Mouse (Mus musculus) forebrain, postnatal 0 days (tissue): Measurements from ENCODE around the gene March10. TPM values are rescaled to one million over a fixed set of nuclear protein-coding genes. Genes with fewer than 3 reads are reported as not detected.

Experiments used
- ATAC-seq: fragments of 200-750 bp; cut with Nextera tagmentation; 2 replicates; pipeline ENCODE4 v1.8.0; 2017; ENCODE audit warnings: mild to moderate bottlenecking, moderate library complexity
- DNase-seq: peaks from one replicate; pipeline ENCODE4 v3.0.0-alpha.2; 2015
- H3K27ac ChIP-seq: fragments of 300-500 bp; sonication (generic); 2 replicates; pipeline ENCODE4 v1.5.1; 2014; ENCODE audit warnings: low read depth, mild to moderate bottlenecking, antibody characterized with exemption, low read length, moderate library complexity, mixed read lengths
- H3K27me3 ChIP-seq: fragments of 300-500 bp; sonication (generic); 2 replicates; pipeline ENCODE4 v1.6.1; 2014; ENCODE audit warnings: mild to moderate bottlenecking, low read length, mixed read lengths; ENCODE audit not compliant: insufficient read depth
- H3K36me3 ChIP-seq: fragments of 300-500 bp; sonication (generic); 2 replicates; pipeline ENCODE4 v1.6.1; 2014; ENCODE audit warnings: mild to moderate bottlenecking, moderate library complexity; ENCODE audit not compliant: insufficient read depth
- H3K4me1 ChIP-seq: fragments of 300-500 bp; sonication (generic); 2 replicates; pipeline ENCODE4 v1.6.1; 2014; ENCODE audit warnings: antibody characterized with exemption; ENCODE audit not compliant: insufficient read depth
- H3K4me2 ChIP-seq: fragments of 300-500 bp; sonication (generic); 2 replicates; pipeline ENCODE4 v1.6.1; 2014; ENCODE audit warnings: low read depth, mild to moderate bottlenecking, moderate library complexity
- H3K4me3 ChIP-seq: fragments of 300-500 bp; sonication (generic); 2 replicates; pipeline ENCODE4 v1.5.1; 2014; ENCODE audit warnings: low read depth, low read length, mixed read lengths
- H3K9ac ChIP-seq: fragments of 300-500 bp; sonication (generic); 2 replicates; pipeline ENCODE4 v1.6.1; 2014; ENCODE audit warnings: mild to moderate bottlenecking
- H3K9me3 ChIP-seq: fragments of 300-500 bp; sonication (generic); 2 replicates; pipeline ENCODE4 v1.6.1; 2016; ENCODE audit warnings: low read length
- CTCF ChIP-seq: sonication (generic); IDR thresholded peaks from 2 replicates; pipeline ENCODE4 v1.5.1; 2016; ENCODE audit warnings: antibody characterized with exemption, control low read depth, low read depth
- WGBS: fragments of 180-500 bp; shearing (Covaris S2); extraction: QIAGEN DNeasy Blood & Tissue Kit; methylation state at CpG from one replicate; pipeline ENCODE4 v1.1.7; 2014; 5-methylcytosine and 5-hydroxymethylcytosine counted together
- polyA plus RNA-seq: library from polyadenylated mRNA; unstranded; fragments of >200 nt; fragmentation: Nextera tagmentation; extraction: Ambion mirVana; gene quantifications from 2 replicates; pipeline ENCODE4 v1.2.1, GENCODE M21; 2015
- total RNA-seq: library from RNA; depleted of rRNA; stranded (reverse); fragments of >200 nt; gene quantifications from 2 replicates; pipeline ENCODE4 v1.2.3, GENCODE M21; 2014

The March10 gene
- total and polyA plus RNA-seq, 2 experiments from 2014 or later: 0.38 to 0.58 TPM

DNA sequence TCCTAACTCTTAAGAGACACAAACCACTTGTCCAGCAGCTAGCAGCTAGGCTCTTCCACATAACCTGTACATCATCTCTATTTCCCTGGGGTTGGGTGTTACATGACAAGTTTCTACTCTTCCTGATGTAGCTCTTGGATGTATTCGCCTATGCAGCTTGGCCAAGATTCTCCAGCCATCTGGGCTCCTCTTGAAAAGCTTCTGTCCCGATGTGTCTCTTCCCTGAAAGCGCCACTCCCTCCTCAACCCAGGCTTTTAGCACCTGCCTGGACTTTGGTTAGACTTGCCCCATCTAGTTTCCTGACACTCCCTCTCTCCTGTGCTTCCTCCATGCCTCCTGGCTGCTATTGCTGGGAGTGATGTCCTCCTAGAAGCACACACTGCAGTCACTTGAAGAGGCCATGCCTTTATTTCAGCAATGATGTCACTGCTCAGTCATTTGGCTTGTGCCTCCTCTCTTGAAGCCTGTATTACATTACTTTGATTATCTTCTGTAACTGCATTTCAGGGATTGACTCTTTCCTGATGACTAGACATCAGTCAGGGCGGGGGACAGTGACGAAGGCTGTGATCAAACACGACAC is 38.3 kb upstream of the March10 start:
- Histone ChIP-seq H3K4me3 (no peak overlapping the region), H3K27ac (no peak overlapping the region), H3K9me3 (no peaks in the 10 kb centered on the region), H3K36me3 (no peaks in the 10 kb centered on the region), H3K4me1 (peaks cover 9% of the 10 kb centered on the region; the same call in 1 of the 2 replicates), H3K9ac (no peak overlapping the region), H3K27me3 (no peaks in the 10 kb centered on the region), H3K4me2 (no peak overlapping the region)
- ATAC-seq (no peak), DNase-seq (no peak)
- no peak for TF ChIP-seq CTCF
- 81% methylated on average over 6 of the region's 6 CpGs for WGBS

DNA sequence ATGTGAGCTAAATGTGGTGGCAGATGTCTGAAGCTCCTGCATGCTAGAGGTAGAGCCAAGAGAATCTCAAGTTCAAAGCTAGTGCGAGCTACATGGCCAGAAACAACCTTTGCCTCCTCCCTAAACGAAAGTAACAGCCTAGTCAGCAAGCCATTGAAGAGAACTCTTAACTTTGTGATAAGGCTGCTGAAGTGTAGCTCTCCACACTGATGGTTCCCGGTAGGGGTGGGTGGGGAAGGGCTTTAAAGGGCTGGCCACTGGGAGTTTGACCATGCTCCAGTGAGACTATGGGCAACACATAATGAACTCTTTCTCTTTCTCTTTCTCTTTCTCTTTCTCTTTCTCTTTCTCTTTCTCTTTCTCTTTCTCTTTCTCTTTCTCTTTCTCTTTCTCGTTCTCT is 35.9 kb upstream of the March10 start:
- TF ChIP-seq CTCF: no peak
- Histone ChIP-seq H3K4me2 (no peak overlapping the region), H3K27me3 (no peaks in the 10 kb centered on the region), H3K27ac (no peak overlapping the region), H3K9me3 (no peaks in the 10 kb centered on the region), H3K36me3 (no peaks in the 10 kb centered on the region), H3K4me1 (peaks cover 4% of the 10 kb centered on the region; the same call in 1 of the 2 replicates), H3K9ac (no peak overlapping the region), H3K4me3 (no peak overlapping the region)
- DNase-seq (no peak), ATAC-seq (no peak)
- 82% methylated on average over 4 of the region's 4 CpGs for WGBS

DNA sequence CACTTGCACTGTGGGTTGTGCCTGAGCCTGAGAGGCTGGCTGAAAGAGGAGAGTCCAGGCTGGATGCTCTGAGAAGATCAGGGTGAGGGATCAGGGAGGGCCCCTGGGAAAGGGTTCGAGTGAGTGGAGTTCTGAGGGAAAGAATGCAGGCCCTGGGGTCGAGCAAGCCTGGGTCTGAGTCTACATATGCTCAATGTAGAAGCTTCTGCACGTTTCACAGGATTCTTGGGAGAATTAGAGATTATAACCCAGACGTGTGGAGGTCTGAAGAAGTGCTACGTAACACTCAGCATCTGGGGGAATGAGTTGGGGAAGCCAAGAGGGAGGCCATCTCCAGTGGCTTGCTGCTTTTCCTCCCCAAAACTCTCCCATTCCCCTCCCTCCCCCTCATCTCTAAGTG is 34.4 kb upstream of the March10 start:
- H3K36me3 ChIP-seq: no peaks in the 10 kb centered on the region
- 66% methylated on average over 5 of the region's 5 CpGs for WGBS
- no peak overlapping the region for H3K9ac ChIP-seq
- no peak for TF ChIP-seq CTCF
- no peak for DNase-seq
- no peak for ATAC-seq
- no peak overlapping the region for H3K4me3 ChIP-seq
- no peaks in the 10 kb centered on the region for H3K27me3 ChIP-seq
- H3K4me2 ChIP-seq: no peak overlapping the region
- H3K9me3 ChIP-seq: no peaks in the 10 kb centered on the region
- peaks cover 4% of the 10 kb centered on the region; the same call in 1 of the 2 replicates for H3K4me1 ChIP-seq
- no peak overlapping the region for H3K27ac ChIP-seq

DNA sequence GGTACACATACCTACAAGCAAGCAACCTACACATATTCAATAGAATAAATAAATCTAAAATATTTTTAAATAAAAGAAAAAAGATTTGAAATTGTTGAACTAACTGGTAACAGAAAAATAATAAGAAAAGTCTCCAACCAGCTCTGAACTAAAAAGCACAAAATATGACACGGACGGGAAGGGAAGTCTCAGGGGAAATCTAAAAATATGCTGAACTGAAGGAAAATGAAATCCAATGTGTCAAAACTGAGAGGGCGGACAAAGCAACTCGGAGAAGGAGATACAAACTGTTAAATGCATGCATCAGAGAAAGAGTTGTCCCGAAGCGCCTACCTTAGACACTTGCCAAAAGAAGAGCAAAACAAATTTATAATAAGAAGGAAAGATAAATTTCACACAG is 28.9 kb upstream of the March10 start:
- Histone ChIP-seq H3K27me3 (no peaks in the 10 kb centered on the region), H3K4me2 (no peak overlapping the region), H3K4me1 (no peaks in the 10 kb centered on the region), H3K9ac (no peak overlapping the region), H3K36me3 (no peaks in the 10 kb centered on the region), H3K9me3 (no peaks in the 10 kb centered on the region), H3K27ac (no peak overlapping the region), H3K4me3 (no peak overlapping the region)
- DNase-seq (no peak), ATAC-seq (no peak)
- 80% methylated on average over 6 of the region's 6 CpGs for WGBS
- no peak for TF ChIP-seq CTCF

DNA sequence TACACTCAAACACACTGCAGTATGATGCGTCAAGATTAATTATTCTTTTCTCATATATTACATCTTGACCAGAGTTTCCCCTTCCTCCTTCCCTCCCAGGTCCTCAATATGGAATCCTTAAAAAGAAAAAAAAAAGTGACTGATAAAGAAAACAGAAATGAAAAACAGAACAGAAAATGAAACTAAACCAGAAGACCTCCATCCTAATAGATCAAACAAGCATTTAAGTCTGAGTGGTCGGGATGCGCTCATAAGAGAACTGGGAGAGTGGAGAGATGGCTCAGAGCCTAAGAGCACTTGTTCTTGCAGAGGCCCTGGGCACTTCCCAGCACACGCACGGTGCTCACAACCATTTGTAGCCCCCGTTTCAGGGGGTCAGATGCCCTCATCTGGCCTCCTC is 28.5 kb upstream of the March10 start:
- no peak for ATAC-seq
- 78% methylated on average over 6 of the region's 6 CpGs for WGBS
- H3K4me1 ChIP-seq: no peaks in the 10 kb centered on the region
- no peaks in the 10 kb centered on the region for H3K9me3 ChIP-seq
- no peak for DNase-seq
- H3K36me3 ChIP-seq: no peaks in the 10 kb centered on the region
- no peak overlapping the region for H3K4me2 ChIP-seq
- no peak overlapping the region for H3K9ac ChIP-seq
- no peak overlapping the region for H3K27ac ChIP-seq
- H3K27me3 ChIP-seq: no peaks in the 10 kb centered on the region
- no peak overlapping the region for H3K4me3 ChIP-seq
- no peak for TF ChIP-seq CTCF

DNA sequence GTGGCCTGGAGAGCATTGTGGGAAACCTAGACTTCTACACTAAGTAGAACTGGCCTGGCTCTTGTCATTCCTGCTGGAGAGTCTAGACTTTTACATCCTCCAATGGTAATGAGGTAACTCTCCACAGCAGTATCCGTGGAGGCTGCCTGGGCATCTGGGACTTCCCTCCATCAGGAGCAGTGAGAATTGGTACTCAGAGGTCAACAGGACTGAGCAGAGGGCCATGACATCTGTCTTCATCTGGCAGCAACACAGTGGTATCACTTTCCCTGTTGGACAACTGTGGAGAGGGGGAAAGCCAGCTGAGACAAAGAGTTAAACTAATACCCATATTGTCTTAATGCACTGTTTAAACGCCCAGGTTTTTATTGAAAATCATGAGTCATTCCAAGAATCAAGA is 26.2 kb upstream of the March10 start:
- no peak for DNase-seq
- no peaks in the 10 kb centered on the region for H3K36me3 ChIP-seq
- H3K4me2 ChIP-seq: no peak overlapping the region
- no peak for ATAC-seq
- no peak overlapping the region for H3K4me3 ChIP-seq
- no peak overlapping the region for H3K27ac ChIP-seq
- H3K9me3 ChIP-seq: no peaks in the 10 kb centered on the region
- H3K4me1 ChIP-seq: no peaks in the 10 kb centered on the region
- whole genome bisulfite sequencing: 63% methylated on average over 2 of the region's 2 CpGs
- no peaks in the 10 kb centered on the region for H3K27me3 ChIP-seq
- no peak overlapping the region for H3K9ac ChIP-seq
- TF ChIP-seq CTCF: no peak

DNA sequence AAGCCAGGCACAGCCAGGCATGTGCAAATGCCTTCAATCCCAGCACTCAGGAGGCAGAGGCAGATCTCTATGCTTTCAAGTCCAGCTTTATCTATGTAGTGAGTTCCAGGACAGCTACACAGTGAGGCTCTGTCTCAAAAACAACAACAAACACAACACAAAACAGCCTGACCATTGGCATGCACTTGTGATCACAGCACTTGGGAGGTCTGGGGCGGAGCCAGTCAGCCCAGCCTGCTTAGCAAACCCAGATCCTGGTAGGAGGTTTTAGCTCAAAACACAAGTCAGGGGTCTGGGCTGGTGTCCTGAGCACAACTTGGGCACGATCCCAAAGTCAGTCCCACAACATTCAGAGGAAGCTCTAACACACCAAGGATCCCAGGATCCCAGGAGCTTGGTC is 18.2 kb upstream of the March10 start:
- Histone ChIP-seq H3K27me3 (no peaks in the 10 kb centered on the region), H3K9ac (no peak overlapping the region), H3K4me2 (no peak overlapping the region), H3K4me3 (no peak overlapping the region), H3K36me3 (no peaks in the 10 kb centered on the region), H3K4me1 (peaks cover 8% of the 10 kb centered on the region), H3K9me3 (no peaks in the 10 kb centered on the region), H3K27ac (no peak overlapping the region)
- TF ChIP-seq CTCF: no peak
- DNase-seq: no peak
- WGBS: 62% methylated on average over 2 of the region's 2 CpGs
- peak; percentile 25; the same call in 1 of the 2 replicates for ATAC-seq
